Mouse (Mus musculus): ENCODE measurements at regions not wholly inside any gene's neighbourhood (a gene's known extent, or its start where the extent isn't known, plus 50 kb on each side); places are given as distances from the start of the nearest gene placed in this dataset.

GRCm38 (mm10) chr17:66267831-66268230 lies 144.5 kb downstream of the Ddx11 start:
- TF ChIP-seq POLR2A (IDR thresholded peaks at IDR 0.05; ENCODE audit: control insufficient read depth, extremely low read depth, insufficient read depth, low read length, poor library complexity) (no peak), CTCF (IDR thresholded peaks at IDR 0.05; ENCODE audit: borderline replicate concordance, control insufficient read depth, extremely low read depth, insufficient read depth, low read length, poor library complexity) (no peak)

Measured in thymus, adult 2 months (tissue).